Mouse (Mus musculus) megakaryocyte, embryonic 14.5 days (primary cell): Measurements from ENCODE around the gene Nrip1.

Source experiments
- FLI1 ChIP-seq: IDR thresholded peaks from 2 replicates; pipeline ENCODE4 v1.6.1; 2012; ENCODE audit warnings: low read length, inconsistent platforms, mixed read lengths
- GATA1 ChIP-seq: IDR thresholded peaks from 3 replicates; pipeline ENCODE4 v1.6.1; 2012; ENCODE audit warnings: mixed read lengths, low read length, inconsistent platforms, borderline replicate concordance

DNA sequence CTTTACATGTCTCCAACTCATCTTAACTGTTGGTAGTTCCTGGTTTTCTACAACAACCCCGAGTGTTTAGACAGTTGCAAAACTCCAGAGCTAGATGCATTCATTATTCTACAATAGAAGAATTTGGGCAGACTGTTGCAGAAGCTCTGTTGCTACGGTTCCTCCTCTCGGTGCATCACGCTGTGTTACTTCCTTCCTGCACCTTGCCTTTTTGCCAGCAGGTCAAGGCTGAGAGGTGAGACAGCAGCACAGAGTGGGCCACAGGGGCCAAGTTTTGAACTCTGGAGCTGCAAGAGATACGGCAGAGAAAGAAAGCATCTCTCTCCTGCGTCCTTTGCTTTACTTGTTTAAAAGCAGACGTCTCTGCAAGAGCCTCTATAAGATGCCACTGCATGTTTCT lies 64.3 kb downstream of the Nrip1 start:
- TF ChIP-seq GATA1 (no peak), FLI1 (no peak)
